Mouse (Mus musculus) heart, postnatal 14 days (tissue): ENCODE measurements around the gene Mesp2. TPM values are rescaled to one million over a fixed set of nuclear protein-coding genes. Genes with fewer than 3 reads are reported as not detected.
"Not testable (repeated sequence)": the region's sequence is repeated elsewhere in the genome, so short reads cannot be mapped to it uniquely, and the experiment has no call there.

Experiments used
- DNase-seq, 2 experiments: peaks; one replicate each; pipeline ENCODE4 v3.0.0; 2021 to 2022
- intact Hi-C: fragments of 180-260 bp; cut with DNase I; formaldehyde crosslinking; loops from one replicate; pipeline ENCODE4 v1.15.1; 2025
- long read RNA-seq, 2 experiments: library from polyadenylated mRNA; stranded (forward); transcript quantifications; one replicate each; pipeline ENCODE4 v2.0.0; 2021
- total RNA-seq, 2 experiments: library from RNA; stranded (reverse); gene quantifications; 2 replicates each; pipeline ENCODE4 v1.2.3; 2021

Mesp2 gene
- under 1 TPM; 0.10 to 0.19 TPM for total RNA-seq
- long read RNA-seq, experiment 1: 0 reads
- long read RNA-seq, experiment 2: 0 reads

DNA sequence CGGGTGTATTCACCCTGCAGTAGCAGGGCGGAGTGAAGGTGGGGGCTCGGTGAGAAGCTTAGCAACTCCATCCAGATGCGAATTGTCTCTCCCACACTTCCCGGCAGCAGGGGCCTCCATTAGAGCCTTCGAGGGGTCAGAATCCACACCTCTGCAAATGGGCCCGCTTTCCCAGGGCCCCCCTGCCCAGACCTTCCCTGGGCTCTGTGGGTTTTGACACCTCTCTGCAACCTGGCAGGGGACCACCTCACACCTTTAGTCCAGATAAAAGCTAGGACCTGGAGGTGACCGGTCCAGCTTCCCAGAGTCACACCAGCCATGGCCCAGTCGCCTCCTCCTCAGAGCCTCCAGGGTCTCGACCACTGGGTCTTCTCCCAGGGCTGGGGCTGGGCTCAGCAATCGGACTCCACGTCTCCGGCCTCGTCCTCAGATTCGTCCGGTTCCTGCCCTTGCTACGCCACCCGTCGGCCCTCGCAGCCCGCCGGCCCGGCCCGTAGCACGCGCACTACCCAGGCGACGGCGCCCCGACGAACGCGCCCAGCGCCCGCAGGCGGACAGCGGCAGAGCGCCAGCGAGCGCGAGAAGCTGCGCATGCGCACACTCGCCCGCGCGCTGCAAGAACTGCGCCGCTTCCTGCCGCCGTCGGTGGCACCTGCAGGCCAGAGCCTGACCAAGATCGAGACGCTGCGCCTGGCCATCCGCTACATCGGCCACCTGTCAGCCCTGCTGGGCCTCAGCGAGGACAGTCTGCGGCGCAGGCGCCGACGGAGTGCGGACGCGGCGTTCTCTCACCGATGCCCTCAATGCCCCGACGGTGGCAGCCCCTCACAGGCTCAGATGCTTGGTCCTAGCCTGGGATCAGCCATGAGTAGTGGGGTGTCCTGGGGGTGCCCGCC, at the start of gene Mesp2:
Gene Mesp2 (plus strand): TSS at position 117 of the 896 bp plus-strand sequence.
- peak; percentile 85 to 86 for DNase-seq
- intact Hi-C loops: no loop called here

DNA sequence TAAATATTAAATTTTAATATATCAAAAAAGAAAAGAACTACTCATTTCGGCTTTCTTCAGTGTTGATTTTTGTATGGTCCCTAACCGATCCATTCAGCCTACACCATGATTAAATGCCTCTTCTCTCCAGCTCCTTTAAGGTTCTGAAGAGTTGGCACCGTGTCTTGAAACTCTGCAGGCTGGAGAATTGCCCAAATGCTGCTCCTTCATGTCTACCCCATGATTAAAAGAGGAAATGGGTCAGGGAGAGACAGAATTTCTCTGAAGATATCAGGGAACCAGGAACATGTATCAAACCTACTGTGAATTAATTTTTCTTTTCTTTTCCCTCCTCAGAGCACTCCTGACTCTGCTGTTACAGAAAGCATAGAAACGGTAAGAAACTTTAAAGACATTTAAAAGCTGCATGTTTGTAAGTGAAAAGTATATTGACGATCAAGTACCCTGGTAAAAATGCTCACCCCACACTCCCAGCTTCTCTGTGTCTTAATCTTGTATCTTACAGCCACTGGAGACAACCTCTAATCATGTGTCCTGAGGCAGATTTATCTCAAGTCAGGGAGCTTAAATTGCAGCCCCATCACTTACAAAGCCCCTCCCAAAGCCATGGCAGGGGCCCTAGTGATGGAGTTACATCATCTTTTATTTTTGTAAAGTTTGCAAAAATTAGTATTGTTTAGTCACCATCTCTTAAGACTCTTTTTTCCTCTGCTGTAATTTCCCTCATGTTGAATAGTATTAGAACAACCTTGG, 49.2 kb upstream of the Mesp2 start:
- no peak for DNase-seq
- intact Hi-C loops: no loop called here

DNA sequence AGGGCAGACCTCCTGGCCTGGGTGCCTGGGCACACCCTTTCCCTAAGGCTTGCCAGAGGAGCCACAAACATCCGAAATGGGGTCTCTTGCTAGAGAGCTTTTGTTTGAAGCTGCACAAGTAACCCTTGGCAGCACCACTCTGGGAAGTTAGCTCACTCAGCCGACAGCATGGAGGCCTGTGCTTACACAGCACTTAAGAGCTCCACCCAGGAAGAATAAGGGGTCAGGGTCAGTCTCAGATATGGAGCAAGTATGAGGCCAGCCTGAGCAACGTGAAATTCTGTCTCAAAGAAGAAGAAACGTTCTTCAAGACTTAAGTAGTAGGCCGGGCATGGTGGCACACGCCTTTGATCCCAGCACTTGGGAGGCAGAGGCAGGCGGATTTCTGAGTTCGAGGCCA, 48.4 kb upstream of the Mesp2 start:
- intact Hi-C loops: no loop called here
- no peak for DNase-seq

DNA sequence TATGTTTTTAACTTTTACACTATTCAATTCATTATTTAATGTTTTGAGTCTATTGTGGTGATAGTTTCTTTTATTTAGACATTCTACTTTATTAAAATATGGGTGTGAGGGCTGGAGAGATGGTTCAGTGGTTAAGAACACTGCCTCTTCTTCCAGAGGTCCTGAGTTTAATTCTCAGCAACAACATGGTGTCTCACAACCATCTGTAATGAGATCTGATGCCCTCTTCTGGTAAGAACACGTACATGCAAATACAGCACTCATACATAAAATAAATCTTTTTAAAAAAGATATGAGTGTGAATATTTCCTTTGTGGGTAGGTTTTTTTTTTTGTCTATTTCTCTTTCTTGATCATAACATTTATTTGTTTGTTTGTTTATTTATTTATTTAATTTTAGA, 44.5 kb upstream of the Mesp2 start:
- intact Hi-C loops: no loop called here
- DNase-seq: no peak

DNA sequence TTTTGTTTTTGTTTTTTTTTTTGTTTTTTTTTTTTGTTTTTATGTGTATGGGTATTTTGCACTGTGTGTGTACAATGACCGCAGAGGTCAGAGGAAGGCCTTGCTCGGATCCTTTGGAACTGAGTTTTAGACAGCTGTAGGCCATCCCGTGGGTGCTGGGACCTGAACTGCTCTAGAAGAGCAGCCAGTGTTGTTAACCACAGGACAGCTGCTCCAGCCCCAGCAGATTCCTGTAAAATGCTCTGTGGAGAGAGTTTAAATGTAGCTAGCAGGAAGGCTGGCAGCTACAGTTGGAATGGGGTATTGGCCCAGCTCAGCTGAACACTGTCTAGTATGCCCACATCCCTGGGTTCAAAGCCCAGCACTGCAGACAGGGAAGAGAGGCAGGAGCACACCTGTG, 40.9 kb upstream of the Mesp2 start:
- no peak for DNase-seq

DNA sequence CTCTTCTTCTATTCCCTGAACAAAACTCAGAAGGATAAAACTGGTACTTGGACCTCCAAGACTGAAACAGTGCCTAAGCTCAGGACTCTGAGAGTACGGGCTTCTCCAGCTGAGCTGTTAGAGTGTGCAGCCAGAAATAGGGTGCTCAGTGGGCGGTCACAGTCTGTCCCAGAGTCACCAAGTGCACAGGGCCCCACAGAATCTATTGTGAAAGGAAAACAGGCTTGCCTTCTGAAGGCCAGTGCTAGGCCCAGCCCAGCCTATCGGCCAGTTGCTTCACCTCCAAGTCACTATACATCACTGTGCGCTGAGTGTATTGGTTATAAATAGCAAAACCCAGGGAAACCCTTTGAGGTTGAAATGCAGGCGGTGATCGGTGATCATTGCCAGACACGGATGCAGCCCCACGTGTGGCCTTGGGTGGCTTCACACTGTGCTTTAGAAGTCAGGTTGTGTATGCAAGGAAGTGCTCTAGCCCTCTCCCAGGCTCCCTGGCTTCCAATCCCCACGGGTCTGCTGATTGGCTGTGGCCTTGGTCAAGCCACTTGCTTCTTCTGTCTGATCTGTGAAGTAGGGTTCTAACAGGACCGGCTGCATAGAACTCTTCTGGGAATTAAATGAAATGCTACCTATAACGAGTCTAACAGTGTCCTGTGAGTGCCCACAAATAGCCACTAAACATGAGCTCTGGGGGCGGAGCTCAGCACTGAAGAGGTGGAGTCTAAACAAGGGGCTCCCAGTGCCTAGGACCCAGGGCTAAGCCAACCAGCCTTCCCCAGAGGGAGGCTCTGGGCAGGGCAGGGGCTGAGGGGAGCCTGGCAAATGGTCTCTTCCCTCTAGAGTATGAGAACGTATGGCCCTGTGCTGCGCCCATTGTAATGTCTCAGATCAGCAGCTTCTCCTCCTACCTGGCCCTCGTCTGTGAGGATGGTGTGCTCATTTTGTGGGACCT, 38.7 kb upstream of the Mesp2 start:
- intact Hi-C loops: no loop called here
- DNase-seq: no peak

More for the DNA sequence above, 40.9 kb upstream of the Mesp2 start:
- intact Hi-C loops: no loop called here

DNA sequence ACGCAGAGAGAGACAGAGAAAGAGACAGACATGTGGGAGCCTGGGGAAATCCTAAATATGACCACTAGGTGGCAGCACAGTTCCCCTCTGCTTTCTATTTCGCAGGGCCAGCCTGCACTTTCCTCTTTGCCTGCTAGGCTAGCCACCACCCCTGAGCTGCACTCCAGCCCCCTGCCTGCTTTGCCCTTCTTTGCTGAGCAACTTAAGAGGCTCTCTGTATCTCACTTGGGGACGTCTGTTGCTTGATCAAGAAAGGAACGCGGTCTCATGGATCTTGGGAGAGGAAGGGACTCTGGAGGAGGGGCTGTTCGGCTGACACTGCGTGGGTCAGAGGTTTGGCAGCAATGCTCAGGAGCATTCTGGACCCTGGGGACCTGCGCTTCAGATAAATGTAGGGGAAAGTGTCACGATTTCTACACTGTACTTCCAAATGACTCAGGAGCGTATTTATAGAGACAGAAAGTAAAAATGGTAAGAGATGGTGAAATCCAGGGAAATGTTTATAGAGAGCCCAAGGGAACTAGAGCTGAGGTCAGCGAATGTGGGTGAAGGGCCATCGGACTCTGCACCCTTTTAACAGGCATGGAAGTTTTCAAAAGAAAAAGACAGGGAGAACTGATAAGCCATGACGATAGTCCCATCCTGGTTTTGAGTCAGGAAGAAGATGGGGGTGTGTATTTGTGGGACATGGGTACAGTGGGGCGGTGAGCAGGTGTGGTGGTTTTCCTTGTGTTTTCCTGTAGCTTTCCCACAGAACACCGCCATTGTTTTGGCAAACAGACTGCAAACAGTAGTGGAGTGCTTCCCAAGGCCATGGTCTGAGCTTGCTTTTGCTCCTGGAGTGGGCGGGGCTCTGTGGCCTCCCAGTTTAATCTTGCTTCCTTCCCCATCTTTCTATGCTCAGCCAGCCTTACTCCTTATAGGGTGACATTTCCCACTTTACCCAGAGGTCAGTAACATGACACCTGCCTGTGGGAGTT, 29.6 kb upstream of the Mesp2 start:
- DNase-seq: peak; percentile 76 to 86
- intact Hi-C loops: no loop called here

DNA sequence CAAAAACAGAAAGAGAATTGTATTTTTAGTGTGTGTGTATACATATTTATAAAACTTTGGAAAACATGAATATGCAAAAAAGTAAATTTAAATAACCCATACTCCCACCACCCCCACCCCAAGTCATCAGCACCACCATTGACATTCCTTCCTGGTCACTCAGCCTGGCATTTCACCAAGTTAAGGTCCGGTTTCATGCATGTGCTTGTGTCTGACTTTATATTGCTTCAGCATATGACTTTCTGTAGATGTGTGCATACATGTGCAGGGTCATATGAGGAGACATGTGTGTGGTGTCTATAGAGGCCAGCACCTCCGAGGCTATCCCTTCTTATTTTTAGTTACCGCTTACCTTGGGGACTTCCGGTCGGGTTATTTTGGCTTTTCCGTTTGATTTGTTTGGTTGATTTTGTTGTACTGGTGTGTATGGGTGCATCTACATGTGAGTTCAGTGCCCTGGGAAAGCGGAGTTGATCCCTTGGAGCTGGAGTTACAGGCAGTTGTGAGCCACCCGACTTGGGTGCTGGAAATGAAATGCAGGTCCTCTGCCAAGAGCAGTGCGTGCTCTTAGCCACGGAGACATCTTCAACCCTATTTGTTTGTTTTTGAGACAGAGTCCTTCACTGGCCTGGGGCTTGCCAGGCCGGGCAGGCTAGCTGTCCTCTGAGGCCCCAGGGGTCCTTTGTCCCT, 28.6 kb upstream of the Mesp2 start:
- intact Hi-C loops: no loop called here
- no peak for DNase-seq

DNA sequence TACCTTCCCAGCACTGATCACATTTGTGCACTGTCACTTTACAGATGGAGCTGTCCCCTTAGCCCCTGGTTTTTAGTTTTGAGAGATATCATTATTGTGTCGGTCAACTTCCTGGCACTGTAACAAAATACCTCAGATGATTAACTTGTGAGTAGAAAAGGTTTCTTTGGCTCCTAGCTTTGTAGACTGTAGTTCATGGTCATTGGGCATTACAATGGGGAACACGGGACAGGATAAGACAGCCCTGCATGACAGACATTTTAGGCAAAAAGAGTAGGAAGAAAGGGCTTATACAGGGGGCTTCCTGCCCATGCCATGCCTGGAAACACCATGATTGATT, 28.0 kb upstream of the Mesp2 start:
- DNase-seq: no peak
- intact Hi-C loops: no loop called here

DNA sequence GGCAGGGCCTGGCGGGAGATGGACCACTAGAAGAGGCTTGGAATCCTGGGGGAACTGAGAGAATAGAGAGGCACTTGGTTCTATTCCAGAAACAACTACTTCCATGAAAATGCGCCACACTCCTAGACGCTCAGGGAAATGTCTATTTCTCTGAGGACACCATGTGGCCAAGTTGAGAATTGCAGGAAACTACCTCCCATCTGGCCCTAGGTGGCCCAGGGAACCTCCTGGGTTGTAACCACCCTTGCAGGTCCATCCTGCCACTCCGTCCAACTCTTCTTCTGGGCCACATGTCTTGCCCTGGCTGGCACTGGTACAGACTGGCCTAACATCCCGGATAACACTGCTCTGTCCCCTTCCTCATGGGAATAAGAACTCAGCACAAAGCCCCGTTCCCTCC, 24.2 kb upstream of the Mesp2 start:
- intact Hi-C loops: loop anchor here (5.0 kb wide), 1 partner anchor 174 kb away; no protein-coding TSS in a partner anchor
- DNase-seq: peak; percentile 67 to 86

DNA sequence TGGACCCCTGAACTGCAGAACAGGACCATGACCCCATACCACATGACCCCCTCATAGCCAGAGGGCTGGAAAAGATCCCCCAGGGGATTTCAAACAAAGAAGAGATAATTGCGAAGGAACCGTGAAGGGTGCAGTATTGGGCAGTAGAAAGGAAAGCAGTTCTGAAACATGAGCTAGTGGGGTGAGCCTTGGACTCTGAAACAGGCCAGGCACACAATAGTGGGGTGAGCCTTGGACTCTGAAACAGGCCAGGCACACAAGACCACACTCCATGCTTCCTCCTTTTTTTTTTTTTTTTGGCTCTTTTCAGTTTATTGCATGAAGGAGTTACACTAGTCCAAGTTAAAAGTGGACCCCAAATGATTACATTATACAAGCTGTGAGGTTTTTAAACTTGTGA, 20.7 kb upstream of the Mesp2 start:
- intact Hi-C loops: loop anchor here (5.0 to 10.0 kb wide), 2 partner anchors 178 to 205 kb away; no protein-coding TSS in a partner anchor
- not testable (repeated sequence) for DNase-seq

DNA sequence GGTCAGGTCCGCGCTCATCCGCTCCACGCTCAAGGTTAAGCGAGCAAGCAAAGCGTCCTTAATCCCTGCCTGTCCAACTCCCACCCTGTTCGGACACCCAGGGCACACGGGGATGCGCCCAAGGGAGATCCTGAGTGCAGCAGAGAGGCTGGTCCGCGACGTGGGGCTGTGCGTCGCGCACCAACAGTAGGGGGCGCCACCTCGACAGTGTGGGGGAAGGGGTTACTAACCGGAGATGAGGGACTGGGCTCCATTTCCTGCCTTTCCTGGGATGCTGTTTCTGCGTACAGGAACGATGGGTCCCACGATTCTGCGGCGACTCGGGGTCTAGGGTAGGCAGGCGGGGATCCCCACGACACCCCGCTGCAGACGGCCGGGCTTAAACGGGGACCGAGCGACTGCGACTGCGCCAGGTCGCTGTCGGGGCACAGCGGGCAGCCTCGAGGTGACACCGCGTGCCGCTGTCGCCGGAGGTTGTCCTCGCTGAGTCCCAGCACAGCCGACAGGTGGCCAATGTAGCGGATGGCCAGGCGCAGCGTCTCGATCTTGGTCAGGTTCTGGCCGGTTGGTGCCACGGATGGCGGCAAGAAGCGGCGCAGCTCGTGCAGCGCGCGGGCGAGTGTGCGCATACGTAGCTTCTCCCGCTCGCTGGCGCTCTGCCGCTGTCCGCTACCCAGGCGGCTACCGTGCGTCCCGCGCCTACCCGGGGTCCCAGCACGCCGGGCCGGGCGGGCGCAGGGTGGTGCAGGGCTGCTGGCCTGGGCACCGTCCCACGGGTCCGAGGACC, 17.7 kb upstream of the Mesp2 start:
- peak; percentile 33 to 55 for DNase-seq
- intact Hi-C loops: loop anchor here (10.0 kb wide), 1 partner anchor 202 kb away; no protein-coding TSS in a partner anchor

DNA sequence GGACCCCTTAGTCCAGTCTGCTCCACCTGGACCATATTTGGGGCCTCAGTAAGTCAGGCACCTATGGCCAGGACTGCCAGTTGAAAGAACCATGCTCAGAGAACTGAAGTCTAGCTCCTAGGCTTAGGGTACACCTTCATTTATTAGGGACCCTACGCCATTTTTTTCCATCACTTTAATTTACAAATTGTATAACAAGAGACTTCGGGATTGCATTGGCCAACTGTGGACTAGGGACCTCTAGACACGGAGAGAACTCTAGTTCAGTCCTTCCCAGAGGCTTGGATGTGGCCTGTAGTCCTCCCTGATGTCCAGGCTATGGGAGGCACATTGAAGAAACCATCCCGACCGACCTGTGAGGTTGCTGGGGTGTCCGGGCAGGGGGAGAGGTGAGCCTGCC, 16.8 kb upstream of the Mesp2 start, which contains the start of gene Mesp1:
Gene Mesp1 (minus strand): TSS at position 101 of the 400 bp plus-strand sequence.
- no peak for DNase-seq
- intact Hi-C loops: loop anchor here (10.0 kb wide), 1 partner anchor 201 kb away; no protein-coding TSS in a partner anchor

DNA sequence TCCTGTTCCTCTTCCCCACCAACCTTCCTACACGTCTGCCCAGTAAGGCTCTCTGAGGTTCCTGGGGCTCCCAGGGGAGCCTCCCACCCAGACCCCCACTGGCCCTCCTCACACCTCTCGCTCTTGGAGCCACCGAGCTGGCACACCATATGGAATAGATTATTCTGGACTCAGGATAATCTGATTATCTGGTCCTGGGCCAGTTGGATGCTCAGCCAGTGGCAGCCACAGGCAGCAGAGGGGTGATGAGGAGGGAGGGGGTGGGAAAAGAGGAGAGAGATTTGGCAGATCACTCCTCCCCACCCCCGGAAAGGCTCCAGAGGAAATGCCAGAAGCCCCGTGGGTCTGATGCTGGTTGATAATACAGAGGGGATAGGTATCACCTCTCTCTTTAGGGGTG, 11.9 kb upstream of the Mesp2 start:
- DNase-seq: no peak
- intact Hi-C loops: loop anchor here (1.0 to 10.0 kb wide), 2 partner anchors 116 to 196 kb away; no protein-coding TSS in a partner anchor

DNA sequence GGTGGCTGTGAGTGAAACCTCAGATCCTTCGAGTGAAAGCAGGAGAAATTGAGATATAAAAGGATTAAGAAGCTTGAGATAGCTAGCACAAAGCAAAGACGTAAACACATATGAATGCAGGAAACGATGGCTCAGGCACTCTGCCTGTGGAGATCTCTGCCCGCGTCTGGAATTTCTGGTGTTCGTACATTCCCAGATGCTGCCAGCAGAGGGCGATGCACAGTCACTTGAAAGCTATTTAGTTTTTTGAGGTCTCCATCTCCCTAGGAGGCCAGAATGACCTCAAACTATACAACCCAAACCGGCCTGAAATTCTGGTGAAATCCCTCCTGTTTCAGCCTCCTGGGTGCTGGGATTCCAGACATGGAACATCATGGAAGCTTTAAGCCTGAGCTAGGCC, 11.5 kb upstream of the Mesp2 start:
- DNase-seq: peak; percentile 82 to 88
- intact Hi-C loops: loop anchor here (1.0 to 10.0 kb wide), 2 partner anchors 115 to 196 kb away; no protein-coding TSS in a partner anchor

DNA sequence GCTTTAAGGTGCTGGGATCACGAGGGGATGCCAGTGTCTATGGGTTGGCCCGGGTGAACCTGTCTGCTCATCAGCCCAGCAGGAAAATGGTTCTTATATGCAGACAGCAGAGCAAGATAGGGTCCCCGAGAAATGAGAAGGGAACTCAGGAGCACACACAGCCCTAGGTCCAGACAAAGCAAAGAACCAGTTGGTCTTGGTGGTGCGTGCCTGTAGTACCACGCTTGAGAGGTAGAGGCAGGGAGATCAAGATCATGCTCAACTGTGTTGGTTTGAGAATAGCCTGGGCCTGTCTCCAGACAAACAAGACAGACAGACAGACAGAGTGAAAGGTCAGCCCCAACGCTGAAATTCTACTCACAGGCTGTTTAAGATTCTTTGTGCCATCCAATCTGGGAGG, 11.0 kb upstream of the Mesp2 start:
- DNase-seq: no peak
- intact Hi-C loops: loop anchor here (1.0 to 10.0 kb wide), 2 partner anchors 115 to 195 kb away; no protein-coding TSS in a partner anchor

DNA sequence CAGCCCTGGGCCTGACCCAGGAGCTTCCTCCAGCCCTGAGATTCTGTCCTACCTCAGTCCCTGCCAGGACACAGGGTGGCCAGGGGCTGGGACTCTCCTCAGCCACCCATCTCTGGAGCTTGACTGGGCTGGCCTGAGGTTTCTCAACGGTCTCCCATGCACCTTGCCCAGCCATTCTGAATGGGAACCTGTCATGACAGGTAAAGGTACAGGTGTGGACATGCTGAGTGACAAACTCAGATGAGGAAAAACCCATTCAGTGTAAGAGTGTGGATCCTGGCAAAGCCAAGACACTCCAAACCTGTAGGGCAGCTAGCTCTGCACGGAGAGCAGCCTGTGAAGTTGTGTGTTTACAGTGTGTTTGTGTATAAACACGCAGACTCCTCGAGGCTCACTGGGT, 10.2 kb upstream of the Mesp2 start:
- DNase-seq: no peak
- intact Hi-C loops: no loop called here
